Comparison of ENCODE assay signal across 10 mouse cellular contexts in genomic region chr3:88133187-88133771, GRCm38 (mm10). TPM values are rescaled to one million over a fixed set of nuclear protein-coding genes. Genes with fewer than 3 reads are reported as not detected.
DNase-seq lines count a peak whose midpoint lies in the region; ATAC-seq and TF ChIP-seq lines count a peak whose summit lies in the region.
"Had no signal": no experiment of that assay in that cellular context is flagged by ENCODE, and none has a peak within 500 bp of the region (broad histone marks: within the 10 kb centered on the region; RNA-seq: fewer than 3 reads in every experiment).

No protein-coding gene starts in this region.

- peak; percentile 34 for DNase-seq in lung, postnatal 0 days (ENCODE audit: low spot score)
- no peak for DNase-seq in lung, adult 2 months
- DNase-seq in cerebellum, postnatal 25 days: peak; percentile 86 to 92
- peak; percentile 49 for DNase-seq in thymus, postnatal 14 days
- DNase-seq in c-Kit-positive CD71-positive TER-119-positive erythroid progenitor cells, embryonic 14.5 days (ENCODE audit: low spot score): no peak
- DNase-seq in forebrain, postnatal 0 days: no peak

- ATAC-seq in lung, postnatal 0 days: peak; percentile 4; the same call in 1 of the 2 replicates
- peak; percentile 83 for ATAC-seq in heart, embryonic 15.5 days (replicated peaks; ENCODE audit: insufficient number of reproducible peaks, insufficient read depth, low FRiP score, low read depth)
- ATAC-seq in forebrain, embryonic 16.5 days: no peak
- no peak for ATAC-seq in forebrain, postnatal 0 days

- 0 out of 2 replicates have a peak overlapping the region, but pooled peaks have one; percentile 28 for H3K27ac ChIP-seq in lung, postnatal 0 days (ENCODE audit: low read length)
- peak overlapping the region; percentile 97 for H3K27ac ChIP-seq in heart, embryonic 15.5 days
- no peak overlapping the region for H3K27ac ChIP-seq in forebrain, embryonic 16.5 days (ENCODE audit: low read length)
- H3K27ac ChIP-seq in forebrain, postnatal 0 days (ENCODE audit: low read depth, low read length): no peak overlapping the region

- H3K4me1 ChIP-seq in lung, postnatal 0 days (ENCODE audit: insufficient read depth, low read depth, low read length): peaks cover 9% of the 10 kb centered on the region; the same call in 1 of the 2 replicates
- no peaks in the 10 kb centered on the region for H3K4me1 ChIP-seq in lung, adult 2 months (ENCODE audit: control insufficient read depth, insufficient read depth, low read length)
- peaks cover 41% of the 10 kb centered on the region for H3K4me1 ChIP-seq in heart, embryonic 15.5 days (replicated peaks)
- peaks cover 3% of the 10 kb centered on the region; the same call in 1 of the 2 replicates for H3K4me1 ChIP-seq in forebrain, embryonic 16.5 days (replicated peaks; ENCODE audit: control insufficient read depth, insufficient read depth, low read length)
- no peaks in the 10 kb centered on the region; the same call in 1 of the 2 replicates for H3K4me1 ChIP-seq in forebrain, postnatal 0 days (ENCODE audit: insufficient read depth)

- TF ChIP-seq EP300 in lung, postnatal 0 days (IDR thresholded peaks at IDR 0.05): no peak

- 31% methylated on average over 4 of the region's 4 CpGs for WGBS in lung, postnatal 0 days
- WGBS in lung, adult 2 months: 49% methylated on average over 4 of the region's 4 CpGs
- WGBS in heart, embryonic 15.5 days: 24% methylated on average over 4 of the region's 4 CpGs
- WGBS in forebrain, embryonic 16.5 days: 58% methylated on average over 4 of the region's 4 CpGs
- 42% methylated on average over 4 of the region's 4 CpGs for WGBS in forebrain, postnatal 0 days

- no peaks in the 10 kb centered on the region for H3K27me3 ChIP-seq in lung, postnatal 0 days (replicated peaks; ENCODE audit: insufficient read depth, low read length)
- no peaks in the 10 kb centered on the region for H3K27me3 ChIP-seq in heart, embryonic 15.5 days
- H3K27me3 ChIP-seq in forebrain, embryonic 16.5 days (replicated peaks; ENCODE audit: control insufficient read depth, insufficient read depth, low read length): no peaks in the 10 kb centered on the region
- no peaks in the 10 kb centered on the region for H3K27me3 ChIP-seq in forebrain, postnatal 0 days (ENCODE audit: insufficient read depth, low read length)

- no peak overlapping the region for H3K9ac ChIP-seq in lung, postnatal 0 days (replicated peaks; ENCODE audit: low read depth)
- peak overlapping the region; percentile 54 for H3K9ac ChIP-seq in heart, embryonic 15.5 days
- H3K9ac ChIP-seq in forebrain, embryonic 16.5 days (replicated peaks; ENCODE audit: low read depth, low read length): no peak overlapping the region
- H3K9ac ChIP-seq in forebrain, postnatal 0 days: no peak overlapping the region

- H3K4me3 ChIP-seq in lung, postnatal 0 days (ENCODE audit: low read depth, low read length): no peak overlapping the region
- H3K4me3 ChIP-seq in lung, adult 2 months (replicated peaks; ENCODE audit: extremely low read depth, low read depth, low read length): no peak overlapping the region
- H3K4me3 ChIP-seq in heart, embryonic 15.5 days: peak overlapping the region; percentile 23; the same call in 1 of the 2 replicates
- H3K4me3 ChIP-seq in forebrain, embryonic 16.5 days (replicated peaks; ENCODE audit: low read length): no peak overlapping the region
- H3K4me3 ChIP-seq in forebrain, postnatal 0 days (ENCODE audit: low read depth, low read length): no peak overlapping the region

- H3K4me2 ChIP-seq in lung, postnatal 0 days (replicated peaks; ENCODE audit: low read depth, low read length): no peak overlapping the region
- H3K4me2 ChIP-seq in heart, embryonic 15.5 days: peak overlapping the region; percentile 61
- no peak overlapping the region for H3K4me2 ChIP-seq in forebrain, embryonic 16.5 days (ENCODE audit: low read length)
- no peak overlapping the region for H3K4me2 ChIP-seq in forebrain, postnatal 0 days (ENCODE audit: low read depth)

- no peaks in the 10 kb centered on the region for H3K9me3 ChIP-seq in lung, postnatal 0 days (ENCODE audit: low read length)
- H3K9me3 ChIP-seq in heart, embryonic 15.5 days (replicated peaks): no peaks in the 10 kb centered on the region
- no peaks in the 10 kb centered on the region for H3K9me3 ChIP-seq in forebrain, embryonic 16.5 days (ENCODE audit: control insufficient read depth, low read length)
- H3K9me3 ChIP-seq in forebrain, postnatal 0 days (ENCODE audit: low read length): no peaks in the 10 kb centered on the region

- H3K36me3 ChIP-seq in lung, postnatal 0 days (ENCODE audit: insufficient read depth, low read length): no peaks in the 10 kb centered on the region
- H3K36me3 ChIP-seq in heart, embryonic 15.5 days: no peaks in the 10 kb centered on the region
- no peaks in the 10 kb centered on the region for H3K36me3 ChIP-seq in forebrain, embryonic 16.5 days (ENCODE audit: control insufficient read depth, insufficient read depth)
- H3K36me3 ChIP-seq in forebrain, postnatal 0 days (ENCODE audit: insufficient read depth): no peaks in the 10 kb centered on the region

- peak; percentile 19 for TF ChIP-seq CTCF in lung, postnatal 0 days (IDR thresholded peaks at IDR 0.05)
- no peak for TF ChIP-seq CTCF in lung, adult 2 months (IDR thresholded peaks at IDR 0.05; ENCODE audit: insufficient read depth, low read length)
- TF ChIP-seq CTCF in forebrain, postnatal 0 days (IDR thresholded peaks at IDR 0.05; ENCODE audit: low read depth): no peak

- TF ChIP-seq POLR2A in lung, adult 2 months (IDR thresholded peaks at IDR 0.05; ENCODE audit: borderline replicate concordance, extremely low read depth, low read depth, low read length): no peak

RNA-seq across cellular contexts. Expression of gene Mef2d, which starts 8.9 kb away (rescaled TPM):
- 14.4 and 15.4 TPM in 2 replicates for polyA plus RNA-seq in lung, postnatal 0 days (2015; fragmentation: Nextera tagmentation; extraction: Ambion mirVana)
- 87.0 and 94.3 TPM in 2 replicates for polyA plus RNA-seq in lung, adult 2 months (2012; rRNA removed)
- polyA plus RNA-seq in heart, embryonic 15.5 days (2015; fragmentation: Nextera tagmentation; extraction: Ambion mirVana): 35.4 and 43.2 TPM in 2 replicates
- 25.1 and 28.3 TPM in 2 replicates for polyA plus RNA-seq in forebrain, embryonic 16.5 days (2015; fragmentation: Nextera tagmentation; extraction: Ambion mirVana)
- total RNA-seq in forebrain, postnatal 0 days (2014; rRNA removed): 45.0 and 53.0 TPM in 2 replicates
- polyA plus RNA-seq in forebrain, postnatal 0 days (2015; fragmentation: Nextera tagmentation; extraction: Ambion mirVana): 30.9 and 34.0 TPM in 2 replicates

RNA-seq across cellular contexts. Expression of gene Iqgap3, which starts 51.5 kb away (rescaled TPM):
- polyA plus RNA-seq in lung, postnatal 0 days (2015; fragmentation: Nextera tagmentation; extraction: Ambion mirVana): 0.92 and 1.6 TPM in 2 replicates
- 1.8 and 2.5 TPM in 2 replicates for polyA plus RNA-seq in lung, adult 2 months (2012; rRNA removed)
- polyA plus RNA-seq in heart, embryonic 15.5 days (2015; fragmentation: Nextera tagmentation; extraction: Ambion mirVana): 21.1 and 25.1 TPM in 2 replicates
- 7.5 and 7.8 TPM in 2 replicates for polyA plus RNA-seq in forebrain, embryonic 16.5 days (2015; fragmentation: Nextera tagmentation; extraction: Ambion mirVana)
- 3.1 and 6.8 TPM in 2 replicates for total RNA-seq in forebrain, postnatal 0 days (2014; rRNA removed)
- polyA plus RNA-seq in forebrain, postnatal 0 days (2015; fragmentation: Nextera tagmentation; extraction: Ambion mirVana): 1.6 and 2.0 TPM in 2 replicates
- total RNA-seq: neutrophil, adult 5-6 weeks had no signal

RNA-seq across cellular contexts. Expression of gene Ttc24, which starts 55.2 kb away (rescaled TPM):
- polyA plus RNA-seq in lung, postnatal 0 days (2015; fragmentation: Nextera tagmentation; extraction: Ambion mirVana): not detected in 2 replicates
- polyA plus RNA-seq in lung, adult 2 months (2012; rRNA removed): not detected in 2 replicates
- 0.32 TPM in 1 of 2 replicates, not detected in the other for polyA plus RNA-seq in heart, embryonic 15.5 days (2015; fragmentation: Nextera tagmentation; extraction: Ambion mirVana)
- not detected in 2 replicates for polyA plus RNA-seq in forebrain, embryonic 16.5 days (2015; fragmentation: Nextera tagmentation; extraction: Ambion mirVana)
- total RNA-seq in forebrain, postnatal 0 days (2014; rRNA removed): 0.05 and 0.08 TPM in 2 replicates
- not detected in 2 replicates for polyA plus RNA-seq in forebrain, postnatal 0 days (2015; fragmentation: Nextera tagmentation; extraction: Ambion mirVana)
- total RNA-seq: neutrophil, adult 5-6 weeks had no signal
- polyA plus RNA-seq: large intestine, adult 2 months had no signal

Comparison
In these comparisons a context has a peak if more than half of its experiments do, and no peak if none do; other contexts are left out.
1. DNase-seq: peak in lung, postnatal 0 days (single experiment), cerebellum, postnatal 25 days (2 of 2) and thymus, postnatal 14 days (single experiment); none in lung, adult 2 months (single experiment), c-Kit-positive CD71-positive TER-119-positive erythroid progenitor cells, embryonic 14.5 days (single experiment) and forebrain, postnatal 0 days (single experiment).
2. ATAC-seq: peak in lung, postnatal 0 days (single experiment) and heart, embryonic 15.5 days (single experiment); none in forebrain, embryonic 16.5 days (single experiment) and forebrain, postnatal 0 days (single experiment).
3. H3K27ac ChIP-seq: peak in lung, postnatal 0 days (single experiment) and heart, embryonic 15.5 days (single experiment); none in forebrain, embryonic 16.5 days (single experiment) and forebrain, postnatal 0 days (single experiment).